Mouse (Mus musculus): ENCODE measurements around the gene Gfpt2. TPM values are rescaled to one million over a fixed set of nuclear protein-coding genes. Genes with fewer than 3 reads are reported as not detected.
"Not testable (repeated sequence)": the region's sequence is repeated elsewhere in the genome, so short reads cannot be mapped to it uniquely, and the experiment has no call there.

Gene Gfpt2
- total RNA-seq, 2 experiments from 2014 or later = 4.3 to 11.2 TPM

GRCm38 (mm10) chr11:49781833-49782399, 12.1 kb upstream of the Gfpt2 start:
- no peak for DNase-seq (ENCODE audit: low spot score in 2 of 2)

- DNase-seq (ENCODE audit: low spot score in 2 of 2) = no peak
Measured at GRCm38 (mm10) chr11:49793131-49793530, 847 bp upstream of the Gfpt2 start.

GRCm38 (mm10) chr11:49794342-49795144, 565 bp downstream of the Gfpt2 start:
- DNase-seq (ENCODE audit: low spot score in 2 of 2) = peak; percentile 32 to 42

- DNase-seq (ENCODE audit: low spot score in 2 of 2) = no peak
Measured at GRCm38 (mm10) chr11:49798931-49799330, 5.0 kb downstream of the Gfpt2 start.

DNA sequence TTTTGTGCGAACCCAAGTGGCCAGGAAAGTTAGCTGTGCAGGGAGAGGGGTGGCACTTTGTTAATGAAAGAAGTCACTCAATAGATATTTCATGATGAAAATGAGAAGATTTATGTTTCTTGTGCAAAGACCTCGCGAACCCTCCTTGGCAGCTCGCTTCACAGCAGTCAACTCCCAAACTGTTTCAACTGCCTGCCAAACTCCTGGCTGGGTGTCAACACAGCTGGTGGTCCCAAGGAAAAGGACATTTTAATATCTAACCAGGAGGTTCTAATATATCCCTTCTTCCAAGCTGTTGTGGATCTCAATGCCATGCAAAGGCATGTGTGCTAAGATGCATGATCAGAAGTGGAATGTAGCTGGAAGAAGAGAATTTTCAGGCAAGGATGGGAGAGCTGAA, 7.5 kb downstream of the Gfpt2 start:
- no peak for DNase-seq (ENCODE audit: low spot score in 2 of 2)

DNA sequence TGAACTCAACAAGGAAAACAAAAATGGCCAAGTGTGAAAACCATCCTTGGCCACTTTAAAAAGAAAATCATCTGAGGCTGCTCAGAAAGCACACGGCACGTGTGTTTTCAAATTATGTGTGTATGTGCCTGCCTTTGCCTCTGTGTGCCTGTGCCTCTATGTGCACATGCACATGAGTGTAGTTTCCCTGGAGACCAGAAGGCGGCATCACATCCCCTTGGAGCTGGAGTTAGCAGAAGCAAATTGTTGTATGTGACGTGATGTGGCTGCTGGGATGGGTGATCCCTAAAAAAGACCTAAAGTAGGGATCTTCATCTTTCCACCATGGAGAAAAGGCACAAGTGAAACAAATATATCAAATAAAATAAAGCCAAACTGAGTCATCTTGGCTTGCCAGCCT, 9.8 kb downstream of the Gfpt2 start:
- no peak for DNase-seq (ENCODE audit: low spot score in 2 of 2)

GRCm38 (mm10) chr11:49806218-49806617, 12.2 kb downstream of the Gfpt2 start:
- no peak for DNase-seq (ENCODE audit: low spot score in 2 of 2)

GRCm38 (mm10) chr11:49808946-49809345, 15.0 kb downstream of the Gfpt2 start:
- DNase-seq (ENCODE audit: low spot score in 2 of 2) = no peak

DNA sequence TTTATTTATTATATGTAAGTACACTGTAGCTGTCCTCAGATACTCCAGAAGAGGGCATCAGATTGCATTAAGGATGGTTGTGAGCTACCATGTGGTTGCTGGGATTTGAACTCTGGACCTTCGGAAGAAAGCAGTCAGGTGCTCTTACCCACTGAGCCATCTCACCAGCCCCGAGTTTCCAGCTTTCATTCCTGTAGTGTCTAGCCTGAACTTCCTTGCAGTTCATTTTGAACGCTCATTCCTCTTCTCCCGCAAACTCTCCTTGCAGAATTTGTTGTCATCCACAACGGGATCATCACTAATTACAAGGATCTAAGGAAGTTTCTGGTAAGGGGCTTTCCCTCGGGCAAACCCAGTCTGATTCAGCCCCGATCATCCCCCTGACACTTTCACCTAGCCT, 16.7 kb downstream of the Gfpt2 start:
- not testable (repeated sequence) for DNase-seq (ENCODE audit: low spot score in 2 of 2)

- DNase-seq (ENCODE audit: low spot score in 2 of 2) = no peak
Measured at GRCm38 (mm10) chr11:49811099-49811541, 17.1 kb downstream of the Gfpt2 start.

DNA sequence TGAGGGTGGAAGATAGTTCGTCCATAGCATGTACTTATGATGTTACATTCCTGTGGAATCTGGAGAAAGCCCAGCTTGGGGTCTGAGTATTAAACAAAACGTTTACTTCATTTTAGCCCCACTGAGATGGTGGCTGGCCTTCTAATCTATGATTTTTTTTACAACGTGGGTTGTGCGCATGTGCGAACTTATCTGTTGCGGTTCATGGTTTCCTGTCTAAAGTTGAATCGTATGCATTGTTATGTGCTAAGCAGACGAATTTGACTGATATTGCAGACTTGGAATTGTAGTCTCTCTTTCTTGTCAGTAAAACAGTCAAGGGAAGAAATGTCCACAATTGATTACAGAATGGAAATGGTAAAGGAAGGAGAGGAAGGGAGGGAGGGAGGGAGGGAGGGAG, 17.9 kb downstream of the Gfpt2 start:
- DNase-seq (ENCODE audit: low spot score in 2 of 2) = no peak

- no peak for DNase-seq (ENCODE audit: low spot score in 2 of 2)
Measured at GRCm38 (mm10) chr11:49818869-49819566, 25.0 kb downstream of the Gfpt2 start.

DNA sequence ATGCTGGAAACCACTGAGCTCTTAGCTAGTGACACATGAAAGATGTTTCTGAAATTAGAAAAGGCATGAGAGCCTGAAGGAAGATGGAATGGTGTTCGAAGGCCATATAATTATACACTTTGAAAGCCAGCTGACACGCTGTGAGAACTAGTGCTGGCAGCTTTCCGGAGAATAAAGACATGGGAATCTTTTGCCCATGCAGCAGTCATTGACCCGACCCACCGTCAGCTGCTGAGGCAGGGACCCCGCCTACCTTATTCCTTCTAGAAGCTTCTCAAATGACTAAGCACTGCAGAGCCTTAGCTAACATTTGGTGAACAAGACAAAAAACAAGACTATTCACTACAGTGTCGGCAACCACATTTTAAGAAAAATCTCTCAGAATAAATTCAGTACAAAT, 25.7 kb downstream of the Gfpt2 start:
- no peak for DNase-seq (ENCODE audit: low spot score in 2 of 2)

GRCm38 (mm10) chr11:49820928-49821327, 26.9 kb downstream of the Gfpt2 start:
- no peak for DNase-seq (ENCODE audit: low spot score in 2 of 2)

- no peak for DNase-seq (ENCODE audit: low spot score in 2 of 2)
Measured at GRCm38 (mm10) chr11:49821546-49821945, 27.6 kb downstream of the Gfpt2 start.

DNA sequence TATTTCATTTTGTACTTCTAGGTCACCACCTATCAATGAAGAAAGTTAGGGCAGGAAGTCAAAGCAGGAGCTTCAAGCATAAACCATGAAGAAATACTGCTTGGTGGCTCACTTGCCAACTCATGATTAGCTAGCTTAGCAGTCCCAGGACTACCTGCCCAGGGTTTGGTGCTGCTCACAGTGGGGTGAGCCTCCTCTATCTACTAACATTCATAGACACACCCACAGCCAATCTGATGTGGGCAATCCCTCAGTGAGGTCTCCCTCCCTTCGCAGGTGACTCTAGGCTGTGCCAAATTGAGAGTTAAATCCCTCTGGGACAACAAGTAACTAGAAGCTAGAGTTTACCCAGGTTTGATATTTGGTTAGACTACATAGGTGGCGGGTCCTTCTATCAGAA, 28.4 kb downstream of the Gfpt2 start:
- DNase-seq (ENCODE audit: low spot score in 2 of 2) = no peak

- DNase-seq (ENCODE audit: low spot score in 2 of 2) = peak; percentile 83 to 84
Measured at GRCm38 (mm10) chr11:49824896-49825295, 30.9 kb downstream of the Gfpt2 start.

- DNase-seq (ENCODE audit: low spot score in 2 of 2) = no peak
Measured at GRCm38 (mm10) chr11:49827243-49827642, 33.3 kb downstream of the Gfpt2 start.

GRCm38 (mm10) chr11:49829176-49829745, 35.3 kb downstream of the Gfpt2 start:
- DNase-seq (ENCODE audit: low spot score in 2 of 2) = no peak

DNA sequence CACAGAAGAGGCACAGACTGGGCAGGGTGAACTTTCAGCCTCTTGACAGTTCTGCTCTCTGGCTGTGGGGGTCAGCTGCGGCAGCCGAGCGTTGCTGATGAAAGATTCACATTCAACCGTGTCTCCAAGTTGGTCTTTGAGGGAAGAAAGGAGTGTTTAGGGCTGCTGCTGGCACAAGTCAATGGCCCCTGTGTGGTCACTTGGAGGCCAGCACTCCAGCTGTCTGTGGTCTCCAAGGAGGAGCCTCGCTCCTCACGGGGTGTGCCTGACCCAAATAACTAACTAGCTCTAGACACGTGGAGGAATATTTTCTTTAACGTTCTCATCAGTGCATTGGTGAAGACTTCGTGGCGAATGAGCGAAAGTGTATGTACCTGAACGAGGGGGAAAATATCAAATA, 38.0 kb downstream of the Gfpt2 start:
- no peak for DNase-seq (ENCODE audit: low spot score in 2 of 2)

DNA sequence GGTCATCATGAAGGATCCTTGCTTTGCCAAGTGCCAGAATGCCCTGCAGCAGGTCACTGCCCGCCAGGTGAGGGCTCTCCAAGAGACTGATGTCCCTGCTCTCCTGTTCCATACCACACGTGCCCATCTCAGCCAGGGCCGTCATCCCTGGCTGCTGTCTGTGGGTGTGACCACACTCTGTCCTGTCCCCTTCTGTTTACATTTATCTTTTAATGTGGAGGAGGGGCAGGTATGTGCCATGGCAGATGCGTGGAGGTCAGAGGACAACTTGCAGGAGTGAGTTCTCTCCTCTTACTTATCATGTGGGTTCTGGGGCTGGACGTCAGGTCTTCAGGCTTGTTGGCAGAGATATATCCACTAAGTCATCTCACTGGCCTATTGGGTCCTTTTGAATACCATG, 39.0 kb downstream of the Gfpt2 start:
- DNase-seq (ENCODE audit: low spot score in 2 of 2) = no peak

DNA sequence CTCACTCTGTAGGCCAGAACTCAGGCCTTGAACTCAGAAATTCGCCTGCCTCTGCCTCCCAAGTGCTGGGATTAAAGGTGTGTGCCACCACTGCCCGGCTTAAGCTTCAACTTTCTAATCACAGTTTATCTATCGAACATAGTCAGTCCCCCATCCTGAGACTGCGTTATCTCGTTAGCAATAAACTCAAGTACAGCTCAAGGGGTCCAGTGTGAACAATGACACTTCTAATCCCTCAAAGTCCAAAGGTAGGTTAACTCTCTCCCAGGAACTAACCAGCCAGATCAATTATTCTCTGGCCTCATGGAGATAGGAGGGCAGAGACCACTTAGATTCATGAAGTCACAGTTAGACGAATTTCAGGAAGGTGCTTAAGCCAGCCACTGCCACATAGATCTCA, 40.3 kb downstream of the Gfpt2 start:
- DNase-seq (ENCODE audit: low spot score in 2 of 2) = no peak

Measured in adrenal gland, adult 18-20 months (tissue).